23 mouse cellular contexts compared by ENCODE assay signal in genomic region chr3:127507878-127508783, GRCm38 (mm10). TPM values are rescaled to one million over a fixed set of nuclear protein-coding genes. Genes with fewer than 3 reads are reported as not detected.
DNase-seq lines count a peak whose midpoint lies in the region; ATAC-seq and TF ChIP-seq lines count a peak whose summit lies in the region.
"Had no signal": no experiment of that assay in that cellular context is flagged by ENCODE, and none has a peak within 500 bp of the region (broad histone marks: within the 10 kb centered on the region; RNA-seq: fewer than 3 reads in every experiment).

No protein-coding gene starts in this region.

- H3K4me3 ChIP-seq in lung, embryonic 14.5 days (ENCODE audit: low read depth, low read length) = no peak overlapping the region
- no peak overlapping the region for H3K4me3 ChIP-seq in lung, adult 2 months (replicated peaks; ENCODE audit: extremely low read depth, low read depth, low read length)
- no peak overlapping the region for H3K4me3 ChIP-seq in liver, embryonic 12.5 days
- H3K4me3 ChIP-seq: embryonic facial prominence, embryonic 12.5 days; erythroblast, embryonic 14.5 days; heart, embryonic 10.5 days; hindbrain, embryonic 10.5 days; limb, embryonic 10.5 days; midbrain, embryonic 10.5 days; neural tube, embryonic 13.5 days had no signal

- H3K27ac ChIP-seq in lung, embryonic 14.5 days (ENCODE audit: low read depth) = no peak overlapping the region
- H3K27ac ChIP-seq in liver, embryonic 12.5 days = no peak overlapping the region
- H3K27ac ChIP-seq: embryonic facial prominence, embryonic 12.5 days; heart, embryonic 10.5 days; hindbrain, embryonic 10.5 days; hindbrain, postnatal 0 days; limb, embryonic 10.5 days; midbrain, embryonic 10.5 days; neural tube, embryonic 13.5 days had no signal

- no peak for DNase-seq in lung, embryonic 14.5 days
- no peak for DNase-seq in lung, adult 2 months
- peak; percentile 63 for DNase-seq in brain, embryonic 14.5 days (ENCODE audit: low read depth)
- no peak for DNase-seq in layer of hippocampus, postnatal 10 days (ENCODE audit: low spot score in 2 of 2)
- DNase-seq in thymus, postnatal 14 days = no peak
- DNase-seq: adrenal gland, adult 8-10 months; cerebellum, adult 9-11 months; gastrocnemius, postnatal 14 days; kidney, postnatal 14 days; lung, adult 18-20 months; lung, postnatal 36 days had no signal

- no peak overlapping the region for H3K9ac ChIP-seq in lung, embryonic 14.5 days
- H3K9ac ChIP-seq in liver, embryonic 12.5 days = no peak overlapping the region
- H3K9ac ChIP-seq: embryonic facial prominence, embryonic 12.5 days; neural tube, embryonic 13.5 days had no signal

- ATAC-seq in lung, embryonic 14.5 days (ENCODE audit: insufficient read depth) = peak; percentile 21; the same call in 1 of the 2 replicates
- peak; percentile 52 for ATAC-seq in liver, embryonic 12.5 days
- ATAC-seq in megakaryocyte-erythroid progenitor cell, adult 5-6 weeks (replicated peaks; ENCODE audit: low FRiP score, low TSS enrichment, poor library complexity, severe bottlenecking) = peak; percentile 84
- ATAC-seq: hindbrain, postnatal 0 days; intestine, postnatal 0 days; Patski had no signal

- 48% methylated on average over 15 of the region's 15 CpGs for WGBS in lung, embryonic 14.5 days
- 63% methylated on average over 15 of the region's 15 CpGs for whole genome bisulfite sequencing in lung, adult 2 months
- 62% methylated on average over 15 of the region's 15 CpGs for WGBS in liver, embryonic 12.5 days (ENCODE audit: insufficient replicate concordance)

- TF ChIP-seq CTCF in lung, embryonic 14.5 days (IDR thresholded peaks at IDR 0.05; ENCODE audit: low read depth) = no peak
- no peak for TF ChIP-seq CTCF in lung, adult 2 months (IDR thresholded peaks at IDR 0.05; ENCODE audit: insufficient read depth, low read length)
- TF ChIP-seq CTCF in brain, embryonic 14.5 days (IDR thresholded peaks at IDR 0.05; ENCODE audit: borderline replicate concordance, extremely low read depth, insufficient read depth, insufficient read length) = no peak

- H3K36me3 ChIP-seq in lung, embryonic 14.5 days (ENCODE audit: insufficient read depth) = no peaks in the 10 kb centered on the region
- no peaks in the 10 kb centered on the region for H3K36me3 ChIP-seq in liver, embryonic 12.5 days
- H3K36me3 ChIP-seq: embryonic facial prominence, embryonic 12.5 days; heart, embryonic 10.5 days; hindbrain, embryonic 10.5 days; limb, embryonic 10.5 days; midbrain, embryonic 10.5 days; neural tube, embryonic 13.5 days had no signal

- H3K9me3 ChIP-seq in lung, embryonic 14.5 days (ENCODE audit: low read depth, low read length) = no peaks in the 10 kb centered on the region
- H3K9me3 ChIP-seq in liver, embryonic 12.5 days (replicated peaks) = no peaks in the 10 kb centered on the region
- H3K9me3 ChIP-seq: embryonic facial prominence, embryonic 12.5 days; heart, embryonic 10.5 days; hindbrain, embryonic 10.5 days; limb, embryonic 10.5 days; neural tube, embryonic 13.5 days had no signal

- H3K4me1 ChIP-seq in lung, embryonic 14.5 days (ENCODE audit: insufficient read depth) = 0 out of 2 replicates have a peak, but pooled peaks cover 2% of the 10 kb centered on the region
- no peaks in the 10 kb centered on the region for H3K4me1 ChIP-seq in lung, adult 2 months (ENCODE audit: control insufficient read depth, insufficient read depth, low read length)
- H3K4me1 ChIP-seq in liver, embryonic 12.5 days = peaks cover 8% of the 10 kb centered on the region; the same call in 1 of the 2 replicates
- H3K4me1 ChIP-seq: embryonic facial prominence, embryonic 12.5 days; heart, embryonic 10.5 days; limb, embryonic 10.5 days; neural tube, embryonic 13.5 days had no signal

- H3K27me3 ChIP-seq in lung, embryonic 14.5 days (ENCODE audit: insufficient read depth, low read length) = no peaks in the 10 kb centered on the region
- H3K27me3 ChIP-seq in liver, embryonic 12.5 days (replicated peaks) = no peaks in the 10 kb centered on the region
- H3K27me3 ChIP-seq: embryonic facial prominence, embryonic 12.5 days; neural tube, embryonic 13.5 days had no signal

- TF ChIP-seq POLR2A in lung, adult 2 months (IDR thresholded peaks at IDR 0.05; ENCODE audit: borderline replicate concordance, extremely low read depth, low read depth, low read length) = no peak
- TF ChIP-seq POLR2A in brain, embryonic 14.5 days (IDR thresholded peaks at IDR 0.05; ENCODE audit: borderline replicate concordance, extremely low read depth, insufficient read depth, insufficient read length, poor library complexity, severe bottlenecking) = no peak

- no peak overlapping the region for H3K4me2 ChIP-seq in lung, embryonic 14.5 days
- no peak overlapping the region for H3K4me2 ChIP-seq in liver, embryonic 12.5 days
- H3K4me2 ChIP-seq: embryonic facial prominence, embryonic 12.5 days; neural tube, embryonic 13.5 days had no signal

RNA-seq across cellular contexts. Expression of gene Ank2, which starts 9.0 kb away (rescaled TPM):
- 15.9 and 19.6 TPM in 2 replicates for polyA plus RNA-seq in lung, embryonic 14.5 days (2014; fragmentation: Nextera tagmentation; extraction: Ambion mirVana)
- 2.5 and 5.8 TPM in 2 replicates for polyA plus RNA-seq in lung, adult 2 months (2012; rRNA removed)
- 94.5 and 187 TPM in 2 replicates for polyA plus RNA-seq in brain, embryonic 14.5 days (2012; rRNA removed)
- 9.0 and 10.1 TPM in 2 replicates for polyA plus RNA-seq in liver, embryonic 12.5 days (2016; fragmentation: Nextera tagmentation; extraction: Ambion mirVana)
- not detected in 2 replicates for total RNA-seq in megakaryocyte-erythroid progenitor cell, adult 5-6 weeks (2014; fragmentation: Nextera tagmentation)
- 0.38 TPM in 1 of 2 replicates, not detected in the other for total RNA-seq in megakaryocyte-erythroid progenitor cell, adult 5-6 weeks (2017)
- total RNA-seq in layer of hippocampus, postnatal 10 days (2021) = 100 to 1,000 TPM; 884 to 907 TPM

RNA-seq across cellular contexts. Expression of gene Larp7, which starts 45.0 kb away (rescaled TPM):
- polyA plus RNA-seq in lung, embryonic 14.5 days (2014; fragmentation: Nextera tagmentation; extraction: Ambion mirVana) = 61.6 and 65.8 TPM in 2 replicates
- polyA plus RNA-seq in lung, adult 2 months (2012; rRNA removed) = 0.93 and 2.1 TPM in 2 replicates
- 16.8 and 20.7 TPM in 2 replicates for polyA plus RNA-seq in brain, embryonic 14.5 days (2012; rRNA removed)
- polyA plus RNA-seq in liver, embryonic 12.5 days (2016; fragmentation: Nextera tagmentation; extraction: Ambion mirVana) = 41.4 and 42.7 TPM in 2 replicates
- 74.0 and 76.2 TPM in 2 replicates for total RNA-seq in megakaryocyte-erythroid progenitor cell, adult 5-6 weeks (2014; fragmentation: Nextera tagmentation)
- 150 and 188 TPM in 2 replicates for total RNA-seq in megakaryocyte-erythroid progenitor cell, adult 5-6 weeks (2017)
- total RNA-seq in layer of hippocampus, postnatal 10 days (2021) = 10 to 100 TPM; 18.4 to 20.9 TPM

RNA-seq across cellular contexts. Expression of gene Zgrf1, which starts 45.2 kb away (rescaled TPM):
- polyA plus RNA-seq in lung, embryonic 14.5 days (2014; fragmentation: Nextera tagmentation; extraction: Ambion mirVana) = 12.3 and 14.0 TPM in 2 replicates
- polyA plus RNA-seq in lung, adult 2 months (2012; rRNA removed) = 0.27 and 0.58 TPM in 2 replicates
- 7.0 and 9.9 TPM in 2 replicates for polyA plus RNA-seq in brain, embryonic 14.5 days (2012; rRNA removed)
- polyA plus RNA-seq in liver, embryonic 12.5 days (2016; fragmentation: Nextera tagmentation; extraction: Ambion mirVana) = 6.9 and 8.9 TPM in 2 replicates
- 39.4 and 40.0 TPM in 2 replicates for total RNA-seq in megakaryocyte-erythroid progenitor cell, adult 5-6 weeks (2014; fragmentation: Nextera tagmentation)
- total RNA-seq in megakaryocyte-erythroid progenitor cell, adult 5-6 weeks (2017) = 24.4 and 26.6 TPM in 2 replicates
- 1 to 10 TPM; 3.1 to 4.2 TPM for total RNA-seq in layer of hippocampus, postnatal 10 days (2021)

Comparison
In these comparisons a context has a peak if more than half of its experiments do, and no peak if none do; other contexts are left out.
1. ATAC-seq: peak in every context shown above with its lines; median percentile 84 in megakaryocyte-erythroid progenitor cell, adult 5-6 weeks; 52 in liver, embryonic 12.5 days; 21 in lung, embryonic 14.5 days.